Mouse (Mus musculus) heart, postnatal 0 days (tissue): ENCODE data around the gene Slc17a5.

Source experiments
- CTCF ChIP-seq: IDR thresholded peaks from 2 replicates; pipeline ENCODE4 v1.5.1; 2016; ENCODE audit warnings: antibody characterized with exemption, control low read depth, low read depth
- EP300 ChIP-seq: IDR thresholded peaks from 2 replicates; pipeline ENCODE4 v1.6.1; 2016; ENCODE audit warnings: antibody characterized with exemption, low read depth

DNA sequence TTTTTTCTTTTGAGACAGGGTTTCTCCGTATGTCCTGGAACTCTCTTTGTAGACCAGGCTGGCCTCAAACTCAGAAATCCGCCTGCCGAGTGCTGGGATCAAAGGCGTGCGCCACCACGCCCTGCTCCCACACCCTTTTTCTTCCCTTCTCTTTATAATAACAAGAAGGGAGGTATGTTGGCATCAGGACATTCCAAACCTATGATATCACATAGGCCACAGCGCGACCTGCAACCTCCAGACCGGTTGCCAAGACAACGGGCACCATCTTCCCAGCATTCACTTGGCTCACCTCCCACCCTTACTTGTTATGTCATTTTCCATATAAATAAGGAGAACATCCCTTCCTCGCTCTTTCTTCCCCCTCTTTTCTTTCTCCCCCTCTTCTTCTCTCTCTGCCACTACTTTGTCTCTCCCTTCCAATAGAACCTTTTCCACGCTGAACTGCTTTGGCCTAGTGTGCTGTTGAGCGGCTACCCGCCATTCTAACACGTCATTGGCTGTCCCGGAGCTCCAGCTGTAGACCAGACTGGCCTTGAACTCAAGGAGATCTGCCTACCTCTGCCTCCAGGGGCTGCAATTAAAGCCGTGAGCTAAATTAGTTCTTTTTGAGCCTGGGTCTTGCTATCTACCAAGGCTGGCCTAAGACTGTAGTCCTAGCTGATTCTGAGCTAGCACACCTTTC lies 62.2 kb downstream of the Slc17a5 start:
- TF ChIP-seq EP300 (no peak), CTCF (no peak)
